Mouse (Mus musculus) lung, adult 10 weeks (tissue): Measurements from ENCODE around the gene Fntb. TPM values are rescaled to one million over a fixed set of nuclear protein-coding genes. Genes with fewer than 3 reads are reported as not detected.

Source experiments
- polyA plus RNA-seq: library from polyadenylated mRNA; stranded (reverse); fragments of 350-450 nt; fragmentation: Illumina TruSeq; extraction: RNeasy Lipid Tissue Mini Kit (QIAGEN cat#74804); gene quantifications from one replicate; pipeline ENCODE4 v1.2.3, GENCODE M21; 2014; ENCODE audit warnings: low read depth, low replicate concordance; ENCODE audit not compliant: insufficient read depth

Gene Fntb
- polyA plus RNA-seq = 7.6 TPM

GRCm38 (mm10) chr12:76765354-76765851, at the start of gene Fntb, which contains the start of gene Churc1:
TSS of gene Fntb (plus strand) at chr12:76765589.
TSS of gene Churc1 (plus strand) at chr12:76765538.

GRCm38 (mm10) chr12:76795350-76795749, 30.0 kb downstream of the Fntb start, which contains the start of gene Gpx2:
TSS of gene Gpx2 (minus strand) at chr12:76795554.

GRCm38 (mm10) chr12:76822651-76823041, 57.3 kb downstream of the Fntb start, which contains the start of gene Rab15:
TSS of gene Rab15 (minus strand) at chr12:76822908.

GRCm38 (mm10) chr12:76961932-76962891, 196.8 kb downstream of the Fntb start, which contains the start of gene Max:
TSS of gene Max (minus strand) at chr12:76962201.

Other genes with a start within 250 kb of the Fntb start
- gene Plekhg3, start 234.7 kb upstream of the Fntb start, polyA plus RNA-seq = 6.8 TPM
- gene Sptb, start 55.0 kb upstream of the Fntb start, polyA plus RNA-seq = 0.46 TPM
- 113 TPM for gene Churc1, start 51 bp upstream of the Fntb start, polyA plus RNA-seq
- gene Gpx2, start 30.0 kb downstream of the Fntb start, polyA plus RNA-seq = 53.5 TPM
- 10.1 TPM for gene Rab15, start 57.3 kb downstream of the Fntb start, polyA plus RNA-seq
- 66.2 TPM for gene Max, start 196.6 kb downstream of the Fntb start, polyA plus RNA-seq